Mouse (Mus musculus): ENCODE data around the gene Krt13.

DNA sequence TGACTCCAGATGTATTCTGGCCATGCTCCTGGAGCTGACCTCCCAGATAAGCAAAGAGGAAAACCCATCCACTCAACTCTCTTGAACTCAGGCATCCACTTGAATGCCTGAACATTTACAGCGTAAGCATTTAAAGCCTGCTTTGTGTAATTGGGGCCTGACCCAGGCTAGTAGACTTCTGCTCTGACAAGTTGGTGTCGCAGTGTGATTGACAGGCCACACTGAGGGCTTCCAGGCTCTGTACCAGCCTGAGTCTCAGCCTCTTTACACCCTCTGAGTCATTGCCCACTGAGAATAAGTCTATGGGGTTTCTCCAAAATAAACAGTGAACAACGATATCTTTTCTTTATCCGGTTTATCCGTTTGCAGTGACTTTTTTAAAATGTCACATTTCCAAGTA, 1.0 kb downstream of the Krt13 start:
- TF ChIP-seq EP300 (IDR thresholded peaks at IDR 0.05; ENCODE audit: insufficient read depth, low read depth, low read length) (no peak), CTCF (IDR thresholded peaks at IDR 0.05) (no peak)
